Comparison of ENCODE assay signal across 8 mouse cellular contexts in the genomic region with DNA sequence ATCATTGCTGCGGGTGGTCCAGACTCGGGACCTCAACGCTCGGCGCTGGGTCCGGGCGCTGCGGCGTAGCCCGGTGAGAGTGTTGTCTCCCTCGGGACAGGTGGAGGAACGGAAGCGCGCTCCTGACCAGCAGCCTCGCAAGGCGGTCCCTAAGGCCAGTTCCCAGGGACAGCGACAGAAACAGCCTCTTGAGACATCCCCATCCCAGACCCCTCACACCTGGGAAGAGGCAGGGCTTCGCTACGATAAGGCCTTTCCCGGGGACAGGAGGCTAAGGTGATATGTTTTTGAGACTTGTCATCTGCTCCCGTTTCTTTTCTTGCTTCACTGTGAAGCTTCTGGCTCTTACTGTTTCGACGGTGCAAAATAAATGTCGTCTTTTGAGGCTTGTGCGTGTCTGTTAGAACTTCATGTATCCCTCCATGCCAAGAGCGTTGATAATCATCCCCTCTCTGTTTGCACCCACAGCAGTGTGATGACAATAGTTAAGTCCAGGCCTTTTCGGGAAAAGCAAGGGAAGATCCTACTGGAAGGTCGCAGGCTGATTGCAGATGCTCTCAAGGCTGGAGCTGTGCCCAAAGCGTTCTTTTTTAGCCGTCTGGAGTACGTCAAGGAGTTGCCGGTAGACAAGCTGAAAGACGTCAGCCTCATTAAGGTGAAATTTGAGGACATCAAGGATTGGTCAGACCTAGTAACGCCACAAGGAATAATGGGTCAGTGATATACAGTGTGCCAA. TPM values are rescaled to one million over a fixed set of nuclear protein-coding genes. Genes with fewer than 3 reads are reported as not detected.
DNase-seq lines count a peak whose midpoint lies in the region; ATAC-seq and TF ChIP-seq lines count a peak whose summit lies in the region.

No protein-coding gene starts in this region.

- WGBS in heart, embryonic 14.5 days: 1% methylated on average over 34 of the region's 34 CpGs
- 2% methylated on average over 34 of the region's 34 CpGs for WGBS in forebrain, embryonic 16.5 days

- peaks cover 29% of the 10 kb centered on the region for H3K79me2 ChIP-seq in MEL (ENCODE audit: control insufficient read depth, insufficient read depth, low read length, poor library complexity)

- H3K4me1 ChIP-seq in heart, embryonic 14.5 days (ENCODE audit: control insufficient read depth in 2 of 2, insufficient read depth in 2 of 2, low read length in 2 of 2): peaks cover 2 to 8% of the 10 kb centered on the region in 2 experiments; a peak in 1 of 4 replicates
- H3K4me1 ChIP-seq in MEL (ENCODE audit: control insufficient read depth in 1 of 2, insufficient read depth in 2 of 2, low read length in 2 of 2): peaks cover 0 to 12% of the 10 kb centered on the region in 2 experiments; a peak in 2 of 4 replicates
- H3K4me1 ChIP-seq in forebrain, embryonic 16.5 days (replicated peaks; ENCODE audit: control insufficient read depth, insufficient read depth, low read length): peaks cover 16% of the 10 kb centered on the region

- TF ChIP-seq POLR2A in MEL (IDR thresholded peaks at IDR 0.05; ENCODE audit: control insufficient read depth in 1 of 2, insufficient read depth in 1 of 2, low read depth in 1 of 2, low read length in 2 of 2, poor library complexity in 1 of 2): no peak; a peak in 1 of 4 replicates

- DNase-seq in heart, postnatal 4 days: no peak
- DNase-seq in MEL (ENCODE audit: low read depth, low spot score): no peak
- DNase-seq in urinary bladder, postnatal 14 days (ENCODE audit: low spot score): no peak
- no peak for DNase-seq in urinary bladder, adult 2 months (ENCODE audit: low spot score)
- DNase-seq in thymus, postnatal 25 days: no peak

- H3K4me3 ChIP-seq in heart, embryonic 14.5 days (ENCODE audit: control insufficient read depth in 1 of 2, insufficient read depth in 1 of 2, low read depth in 1 of 2, low read length in 2 of 2): peak overlapping the region; percentile 79 to 81
- peak overlapping the region; percentile 84 for H3K4me3 ChIP-seq in MEL (ENCODE audit: control insufficient read depth in 1 of 2, insufficient read depth in 1 of 2, low read depth in 2 of 2, low read length in 2 of 2)
- H3K4me3 ChIP-seq in forebrain, embryonic 16.5 days (replicated peaks; ENCODE audit: low read length): peak overlapping the region; percentile 68

- H3K36me3 ChIP-seq in heart, embryonic 14.5 days (ENCODE audit: control insufficient read depth, insufficient read depth, low read length): peaks cover 46% of the 10 kb centered on the region
- H3K36me3 ChIP-seq in MEL (ENCODE audit: control insufficient read depth in 1 of 2, insufficient read depth in 2 of 2, low read length in 2 of 2): peaks cover 4 to 19% of the 10 kb centered on the region in 2 experiments; a peak in 3 of 4 replicates
- peaks cover 2% of the 10 kb centered on the region; the same call in 1 of the 2 replicates for H3K36me3 ChIP-seq in forebrain, embryonic 16.5 days (ENCODE audit: control insufficient read depth, insufficient read depth)

- no peak for TF ChIP-seq EP300 in MEL (IDR thresholded peaks at IDR 0.05; ENCODE audit: low read depth in 1 of 2, low read length in 2 of 2)

- no peak for TF ChIP-seq CTCF in MEL (IDR thresholded peaks at IDR 0.05 in 2 of 3, conservative IDR thresholded peaks at IDR 0.05 in 1 of 3; ENCODE audit: control insufficient read depth in 1 of 3, insufficient read depth in 1 of 3, low read depth in 2 of 3, low read length in 3 of 3, poor library complexity in 1 of 3, severe bottlenecking in 1 of 3)

- peak overlapping the region; percentile 74 for H3K4me2 ChIP-seq in heart, embryonic 14.5 days (ENCODE audit: low read length)
- H3K4me2 ChIP-seq in forebrain, embryonic 16.5 days (ENCODE audit: low read length): peak overlapping the region; percentile 87

- peak overlapping the region; percentile 17 to 71; a peak in 3 of 4 replicates for H3K27ac ChIP-seq in heart, embryonic 14.5 days (replicated peaks in 1 of 2; ENCODE audit: control insufficient read depth in 1 of 2, insufficient read depth in 1 of 2, low read depth in 2 of 2, low read length in 2 of 2)
- H3K27ac ChIP-seq in MEL (ENCODE audit: control insufficient read depth, low read depth, low read length): 0 out of 2 replicates have a peak overlapping the region, but pooled peaks have one; percentile 23
- H3K27ac ChIP-seq in forebrain, embryonic 16.5 days (ENCODE audit: low read length): no peak overlapping the region

- H3K27me3 ChIP-seq in heart, embryonic 14.5 days (ENCODE audit: control insufficient read depth, insufficient read depth, low read length): no peaks in the 10 kb centered on the region
- no peaks in the 10 kb centered on the region for H3K27me3 ChIP-seq in MEL (ENCODE audit: control insufficient read depth in 1 of 2, insufficient read depth in 2 of 2, low read length in 2 of 2)
- no peaks in the 10 kb centered on the region for H3K27me3 ChIP-seq in forebrain, embryonic 16.5 days (replicated peaks; ENCODE audit: control insufficient read depth, insufficient read depth, low read length)

- peak overlapping the region; percentile 86 for H3K9ac ChIP-seq in heart, embryonic 14.5 days (ENCODE audit: low read length)
- H3K9ac ChIP-seq in MEL (ENCODE audit: control insufficient read depth, low read depth, low read length, poor library complexity, severe bottlenecking): peak overlapping the region; percentile 89
- H3K9ac ChIP-seq in forebrain, embryonic 16.5 days (replicated peaks; ENCODE audit: low read depth, low read length): peak overlapping the region; percentile 77

- TF ChIP-seq RAD21 in MEL (IDR thresholded peaks at IDR 0.05; ENCODE audit: low read depth, low read length): no peak

- no peak; the same call in 1 of the 2 replicates for ATAC-seq in heart, embryonic 14.5 days (ENCODE audit: insufficient number of reproducible peaks, insufficient read depth, low FRiP score, low read depth)
- ATAC-seq in forebrain, embryonic 16.5 days: no peak; the same call in 1 of the 2 replicates
- ATAC-seq in megakaryocyte progenitor cell, adult 5-6 weeks (replicated peaks; ENCODE audit: poor library complexity): peak; percentile 43; the same call in 1 of the 2 replicates

- H3K9me3 ChIP-seq in heart, embryonic 14.5 days (ENCODE audit: control insufficient read depth, low read length): no peaks in the 10 kb centered on the region
- H3K9me3 ChIP-seq in MEL (replicated peaks; ENCODE audit: insufficient read depth, low read length): no peaks in the 10 kb centered on the region
- H3K9me3 ChIP-seq in forebrain, embryonic 16.5 days (ENCODE audit: control insufficient read depth, low read length): no peaks in the 10 kb centered on the region

TF ChIP-seq in MEL, 35 proteins besides CTCF, POLR2A, EP300 and RAD21:
- TF ChIP-seq MAZ (IDR thresholded peaks at IDR 0.05; ENCODE audit: low read depth, low read length): no peak
- TF ChIP-seq TBP (IDR thresholded peaks at IDR 0.05; ENCODE audit: low read depth, low read length): peak; percentile 6; the same call in 1 of the 2 replicates

RNA-seq across cellular contexts. Expression of gene Glod4, which starts 0.5 kb away (rescaled TPM):
- polyA plus RNA-seq in heart, embryonic 14.5 days (2014; fragmentation: Nextera tagmentation; extraction: Ambion mirVana): 135 and 138 TPM in 2 replicates
- total RNA-seq in heart, postnatal 4 days (2021): 10 to 100 TPM; 54.1 to 57.5 TPM
- total RNA-seq in MEL (2012; rRNA removed): 139 and 143 TPM in 2 replicates
- polyA plus RNA-seq in MEL (2012; ENCODE audit: insufficient read depth in 1 of 2, insufficient read length in 2 of 2, low read depth in 1 of 2, low replicate concordance in 2 of 2, missing spikeins in 1 of 2): 10 to 100 TPM in 1 of 2 experiments, not detected in 1; 63.9 TPM
- 127 and 129 TPM in 2 replicates for polyA plus RNA-seq in forebrain, embryonic 16.5 days (2015; fragmentation: Nextera tagmentation; extraction: Ambion mirVana)
- 83.9 and 84.1 TPM in 2 replicates for total RNA-seq in megakaryocyte progenitor cell, adult 5-6 weeks (2015)
- total RNA-seq in megakaryocyte progenitor cell, adult 5-6 weeks (2017): 156 and 273 TPM in 2 replicates
- 36.0 and 48.4 TPM in 2 replicates for polyA plus RNA-seq in urinary bladder, adult 2 months (2012; rRNA removed)

RNA-seq across cellular contexts. Expression of gene Mrm3, which starts 0.5 kb away (rescaled TPM):
- 21.8 and 23.2 TPM in 2 replicates for polyA plus RNA-seq in heart, embryonic 14.5 days (2014; fragmentation: Nextera tagmentation; extraction: Ambion mirVana)
- total RNA-seq in heart, postnatal 4 days (2021): 10 to 100 TPM; 17.8 to 18.4 TPM
- total RNA-seq in MEL (2012; rRNA removed): 50.3 and 65.7 TPM in 2 replicates
- 10 to 100 TPM in 1 of 2 experiments, not detected in 1; 27.7 TPM for polyA plus RNA-seq in MEL (2012; ENCODE audit: insufficient read depth in 1 of 2, insufficient read length in 2 of 2, low read depth in 1 of 2, low replicate concordance in 2 of 2, missing spikeins in 1 of 2)
- 21.8 and 24.6 TPM in 2 replicates for polyA plus RNA-seq in forebrain, embryonic 16.5 days (2015; fragmentation: Nextera tagmentation; extraction: Ambion mirVana)
- total RNA-seq in megakaryocyte progenitor cell, adult 5-6 weeks (2015): 16.3 and 21.1 TPM in 2 replicates
- total RNA-seq in megakaryocyte progenitor cell, adult 5-6 weeks (2017): 28.7 and 36.5 TPM in 2 replicates
- 9.6 and 10.5 TPM in 2 replicates for polyA plus RNA-seq in urinary bladder, adult 2 months (2012; rRNA removed)

RNA-seq across cellular contexts. Expression of gene Gemin4, which starts 26.5 kb away (rescaled TPM):
- 18.8 and 23.0 TPM in 2 replicates for polyA plus RNA-seq in heart, embryonic 14.5 days (2014; fragmentation: Nextera tagmentation; extraction: Ambion mirVana)
- total RNA-seq in heart, postnatal 4 days (2021): 1 to 10 TPM; 5.3 to 6.6 TPM
- total RNA-seq in MEL (2012; rRNA removed): 23.8 and 26.1 TPM in 2 replicates
- polyA plus RNA-seq in MEL (2012; ENCODE audit: insufficient read depth in 1 of 2, insufficient read length in 2 of 2, low read depth in 1 of 2, low replicate concordance in 2 of 2, missing spikeins in 1 of 2): 10 to 100 TPM; 17.8 to 95.7 TPM
- polyA plus RNA-seq in forebrain, embryonic 16.5 days (2015; fragmentation: Nextera tagmentation; extraction: Ambion mirVana): 17.7 and 20.5 TPM in 2 replicates
- total RNA-seq in megakaryocyte progenitor cell, adult 5-6 weeks (2015): 12.3 and 23.4 TPM in 2 replicates
- total RNA-seq in megakaryocyte progenitor cell, adult 5-6 weeks (2017): 17.4 and 19.5 TPM in 2 replicates
- 9.6 and 9.9 TPM in 2 replicates for polyA plus RNA-seq in urinary bladder, adult 2 months (2012; rRNA removed)

RNA-seq across cellular contexts. Expression of gene Dbil5, which starts 26.6 kb away (rescaled TPM):
- 1.0 and 2.1 TPM in 2 replicates for polyA plus RNA-seq in heart, embryonic 14.5 days (2014; fragmentation: Nextera tagmentation; extraction: Ambion mirVana)
- total RNA-seq in heart, postnatal 4 days (2021): under 1 TPM in 1 of 2 experiments, not detected in 1; 0.50 TPM
- 0.62 and 2.4 TPM in 2 replicates for total RNA-seq in MEL (2012; rRNA removed)
- polyA plus RNA-seq in MEL (2012; ENCODE audit: insufficient read depth in 1 of 2, insufficient read length in 2 of 2, low read depth in 1 of 2, low replicate concordance in 2 of 2, missing spikeins in 1 of 2): under 1 TPM in 1 of 2 experiments, not detected in 1; 0.67 TPM
- polyA plus RNA-seq in forebrain, embryonic 16.5 days (2015; fragmentation: Nextera tagmentation; extraction: Ambion mirVana): 0.77 TPM in 1 of 2 replicates, not detected in the other
- total RNA-seq in megakaryocyte progenitor cell, adult 5-6 weeks (2015): not detected in 2 replicates
- 0.78 TPM in 1 of 2 replicates, not detected in the other for total RNA-seq in megakaryocyte progenitor cell, adult 5-6 weeks (2017)
- polyA plus RNA-seq in urinary bladder, adult 2 months (2012; rRNA removed): 0.19 and 0.39 TPM in 2 replicates
